Mouse (Mus musculus) liver, embryonic 12.5 days (tissue): ENCODE measurements around the gene Musk. TPM values are rescaled to one million over a fixed set of nuclear protein-coding genes. Genes with fewer than 3 reads are reported as not detected.

Experiments used
- ATAC-seq: fragments of 200-750 bp; cut with Nextera tagmentation; 2 replicates; pipeline ENCODE4 v1.8.0; 2017; ENCODE audit warnings: moderate number of reproducible peaks, mild to moderate bottlenecking, moderate library complexity
- H3K27ac ChIP-seq: fragments of 300-500 bp; sonication (generic); 2 replicates; pipeline ENCODE4 v1.5.1; 2016; ENCODE audit warnings: mild to moderate bottlenecking
- H3K27me3 ChIP-seq: fragments of 300-500 bp; sonication (generic); replicated peaks from 2 replicates; pipeline ENCODE4 v1.6.1; 2016; ENCODE audit warnings: mild to moderate bottlenecking, moderate library complexity
- H3K36me3 ChIP-seq: fragments of 300-500 bp; sonication (generic); 2 replicates; pipeline ENCODE4 v1.6.1; 2016; ENCODE audit warnings: mild to moderate bottlenecking, moderate library complexity
- H3K4me1 ChIP-seq: fragments of 300-500 bp; sonication (generic); 2 replicates; pipeline ENCODE4 v1.6.1; 2016
- H3K4me2 ChIP-seq: fragments of 300-500 bp; sonication (generic); 2 replicates; pipeline ENCODE4 v1.6.1; 2016; ENCODE audit warnings: mild to moderate bottlenecking, moderate library complexity
- H3K4me3 ChIP-seq: fragments of 300-500 bp; sonication (generic); 2 replicates; pipeline ENCODE4 v1.5.1; 2016; ENCODE audit warnings: mild to moderate bottlenecking, moderate library complexity
- H3K9ac ChIP-seq: fragments of 300-500 bp; sonication (generic); 2 replicates; pipeline ENCODE4 v1.6.1; 2016; ENCODE audit warnings: mild to moderate bottlenecking, moderate library complexity
- H3K9me3 ChIP-seq: fragments of 300-500 bp; sonication (generic); replicated peaks from 2 replicates; pipeline ENCODE4 v1.6.1; 2016; ENCODE audit warnings: mild to moderate bottlenecking, moderate library complexity
- WGBS: fragments of 180-500 bp; shearing (Covaris S2); methylation state at CpG from one replicate; pipeline ENCODE4 v1.1.7; 2016; ENCODE audit not compliant: insufficient replicate concordance; 5-methylcytosine and 5-hydroxymethylcytosine counted together
- polyA plus RNA-seq: library from polyadenylated mRNA; unstranded; fragments of >200 nt; fragmentation: Nextera tagmentation; extraction: Ambion mirVana; gene quantifications from 2 replicates; pipeline ENCODE4 v1.2.1, GENCODE M21; 2016

Gene Musk
- polyA plus RNA-seq, 1 experiment from 2014 or later, result 0.05 TPM

DNA sequence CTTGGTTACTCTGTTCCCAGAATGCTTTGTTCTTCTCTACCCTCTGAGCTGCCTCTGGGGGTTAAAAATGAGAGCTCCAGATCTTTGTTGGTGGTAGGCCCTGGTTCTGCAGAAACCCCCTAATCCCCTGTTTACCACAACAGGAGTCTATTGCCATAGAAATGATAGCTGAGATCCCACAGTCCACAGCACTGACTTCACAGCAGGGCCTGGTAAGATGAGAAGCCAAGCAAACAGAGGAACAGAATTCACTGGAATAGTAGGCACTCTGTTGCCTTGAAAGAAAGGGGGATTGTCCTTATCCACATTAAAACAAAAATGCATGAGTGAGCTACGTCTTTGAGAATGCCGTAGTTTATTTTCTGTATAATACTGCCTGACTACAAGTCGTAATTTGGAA, 41.0 kb downstream of the Musk start:
- H3K9ac ChIP-seq, result no peak overlapping the region
- H3K4me1 ChIP-seq, result no peaks in the 10 kb centered on the region
- 74% methylated on average over 3 of the region's 3 CpGs for WGBS
- H3K36me3 ChIP-seq, result no peaks in the 10 kb centered on the region
- no peak overlapping the region for H3K4me2 ChIP-seq
- no peaks in the 10 kb centered on the region for H3K27me3 ChIP-seq
- H3K4me3 ChIP-seq, result no peak overlapping the region
- ATAC-seq, result no peak
- no peak overlapping the region for H3K27ac ChIP-seq
- H3K9me3 ChIP-seq, result no peaks in the 10 kb centered on the region

DNA sequence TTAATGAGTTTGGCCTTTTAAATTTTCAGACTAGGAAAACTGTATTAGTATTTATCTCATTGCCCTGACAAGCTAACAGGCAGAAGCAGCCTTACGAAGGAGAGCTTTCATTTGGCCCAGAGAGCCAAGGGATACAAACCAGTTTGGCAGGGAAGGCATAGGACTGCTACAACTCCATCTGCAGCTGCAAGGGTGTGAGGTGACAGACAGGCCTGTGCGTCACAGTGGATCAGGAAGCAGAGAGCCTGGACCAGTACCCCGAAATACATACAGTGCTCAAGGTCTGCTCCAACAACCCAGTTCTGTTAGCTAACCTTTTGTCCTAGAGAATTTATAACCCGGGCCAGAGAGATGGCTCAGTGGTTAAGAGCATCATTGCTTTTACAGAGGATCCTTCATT, 42.5 kb downstream of the Musk start:
- WGBS, result 69% methylated on average over 4 of the region's 4 CpGs
- no peak for ATAC-seq

GRCm38 (mm10) chr4:58330016-58330415, 44.3 kb downstream of the Musk start:
- H3K4me1 ChIP-seq, result no peaks in the 10 kb centered on the region
- H3K4me3 ChIP-seq, result no peak overlapping the region
- H3K9ac ChIP-seq, result no peak overlapping the region
- H3K4me2 ChIP-seq, result no peak overlapping the region
- H3K9me3 ChIP-seq, result no peaks in the 10 kb centered on the region
- no peaks in the 10 kb centered on the region for H3K27me3 ChIP-seq
- no peaks in the 10 kb centered on the region for H3K36me3 ChIP-seq
- H3K27ac ChIP-seq, result no peak overlapping the region
- no peak for ATAC-seq
- WGBS, result 62% methylated on average over 4 of the region's 4 CpGs

More for the DNA sequence above, 42.5 kb downstream of the Musk start:
- H3K9ac ChIP-seq, result no peak overlapping the region
- H3K4me1 ChIP-seq, result no peaks in the 10 kb centered on the region
- H3K27me3 ChIP-seq, result no peaks in the 10 kb centered on the region
- no peak overlapping the region for H3K27ac ChIP-seq
- H3K4me2 ChIP-seq, result no peak overlapping the region
- H3K36me3 ChIP-seq, result no peaks in the 10 kb centered on the region
- H3K4me3 ChIP-seq, result no peak overlapping the region
- no peaks in the 10 kb centered on the region for H3K9me3 ChIP-seq

GRCm38 (mm10) chr4:58330864-58331638, 45.3 kb downstream of the Musk start:
- WGBS, result 75% methylated on average over 10 of the region's 10 CpGs
- no peak overlapping the region for H3K4me2 ChIP-seq
- no peaks in the 10 kb centered on the region for H3K4me1 ChIP-seq
- H3K36me3 ChIP-seq, result no peaks in the 10 kb centered on the region
- H3K27me3 ChIP-seq, result no peaks in the 10 kb centered on the region
- H3K9ac ChIP-seq, result no peak overlapping the region
- no peak overlapping the region for H3K27ac ChIP-seq
- H3K9me3 ChIP-seq, result no peaks in the 10 kb centered on the region
- ATAC-seq, result no peak
- no peak overlapping the region for H3K4me3 ChIP-seq

DNA sequence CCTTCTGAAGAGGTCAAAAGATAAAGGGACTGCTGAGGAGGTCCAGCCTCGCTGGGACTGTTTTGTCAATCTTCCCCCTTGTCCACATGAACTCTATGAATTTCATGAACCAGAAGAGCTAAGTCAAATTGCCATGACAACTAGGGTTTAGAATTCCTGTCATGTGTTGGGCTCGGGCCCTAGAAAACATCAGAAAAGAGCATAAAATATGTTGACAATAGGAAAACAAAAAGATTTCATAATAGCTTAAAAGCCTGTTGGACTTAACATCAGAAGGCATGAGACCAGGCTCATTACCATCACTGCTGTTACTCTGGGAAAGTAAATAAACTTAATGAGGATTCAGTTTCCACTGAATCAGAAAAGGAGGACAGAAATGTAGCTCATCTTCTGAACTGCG, 46.6 kb downstream of the Musk start:
- no peak overlapping the region for H3K9ac ChIP-seq
- H3K27ac ChIP-seq, result no peak overlapping the region
- WGBS, result 58% methylated on average over 3 of the region's 3 CpGs
- ATAC-seq, result no peak
- no peak overlapping the region for H3K4me2 ChIP-seq
- H3K36me3 ChIP-seq, result no peaks in the 10 kb centered on the region
- H3K27me3 ChIP-seq, result no peaks in the 10 kb centered on the region
- H3K9me3 ChIP-seq, result no peaks in the 10 kb centered on the region
- no peak overlapping the region for H3K4me3 ChIP-seq
- H3K4me1 ChIP-seq, result no peaks in the 10 kb centered on the region

GRCm38 (mm10) chr4:58336227-58336626, 50.5 kb downstream of the Musk start:
- H3K9me3 ChIP-seq, result no peaks in the 10 kb centered on the region
- no peak overlapping the region for H3K9ac ChIP-seq
- H3K27ac ChIP-seq, result no peak overlapping the region
- no peaks in the 10 kb centered on the region for H3K27me3 ChIP-seq
- H3K4me2 ChIP-seq, result no peak overlapping the region
- no peak overlapping the region for H3K4me3 ChIP-seq
- no peaks in the 10 kb centered on the region for H3K4me1 ChIP-seq
- H3K36me3 ChIP-seq, result no peaks in the 10 kb centered on the region
- ATAC-seq, result no peak
- 59% methylated on average over 2 of the region's 2 CpGs for WGBS

DNA sequence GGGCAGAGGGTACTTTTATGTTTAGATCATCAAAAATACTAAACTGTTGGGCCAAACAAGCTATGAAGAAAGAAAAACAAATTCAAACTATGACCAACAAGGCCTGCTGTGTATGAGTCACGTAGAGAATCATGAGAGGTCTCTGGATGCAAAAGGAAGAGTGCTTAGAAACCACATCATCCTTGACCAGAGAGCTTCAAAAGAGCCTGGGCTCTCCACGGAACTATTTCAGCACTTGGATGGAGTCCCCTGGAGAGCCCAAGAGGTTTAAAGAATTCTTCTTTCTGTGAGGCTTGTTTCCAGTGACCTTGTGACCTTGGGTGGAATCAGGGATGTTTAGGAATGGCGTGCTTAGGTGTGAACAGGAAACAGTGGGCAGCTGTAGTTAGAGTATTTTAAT, 53.5 kb downstream of the Musk start:
- H3K9ac ChIP-seq, result no peak overlapping the region
- WGBS, result 36% methylated on average over 3 of the region's 3 CpGs
- no peak overlapping the region for H3K4me2 ChIP-seq
- no peak overlapping the region for H3K4me3 ChIP-seq
- no peak overlapping the region for H3K27ac ChIP-seq
- no peaks in the 10 kb centered on the region for H3K27me3 ChIP-seq
- H3K4me1 ChIP-seq, result no peaks in the 10 kb centered on the region
- no peaks in the 10 kb centered on the region for H3K36me3 ChIP-seq
- no peak for ATAC-seq
- no peaks in the 10 kb centered on the region for H3K9me3 ChIP-seq

- Histone ChIP-seq H3K4me3 (no peak overlapping the region), H3K4me1 (no peaks in the 10 kb centered on the region), H3K4me2 (no peak overlapping the region), H3K9ac (no peak overlapping the region), H3K9me3 (no peaks in the 10 kb centered on the region), H3K27me3 (no peaks in the 10 kb centered on the region), H3K27ac (no peak overlapping the region), H3K36me3 (no peaks in the 10 kb centered on the region)
- ATAC-seq, result no peak
- 70% methylated on average over 7 of the region's 7 CpGs for WGBS
These were observed 64.4 kb downstream of the Musk start for GRCm38 (mm10) chr4:58350206-58350605.

DNA sequence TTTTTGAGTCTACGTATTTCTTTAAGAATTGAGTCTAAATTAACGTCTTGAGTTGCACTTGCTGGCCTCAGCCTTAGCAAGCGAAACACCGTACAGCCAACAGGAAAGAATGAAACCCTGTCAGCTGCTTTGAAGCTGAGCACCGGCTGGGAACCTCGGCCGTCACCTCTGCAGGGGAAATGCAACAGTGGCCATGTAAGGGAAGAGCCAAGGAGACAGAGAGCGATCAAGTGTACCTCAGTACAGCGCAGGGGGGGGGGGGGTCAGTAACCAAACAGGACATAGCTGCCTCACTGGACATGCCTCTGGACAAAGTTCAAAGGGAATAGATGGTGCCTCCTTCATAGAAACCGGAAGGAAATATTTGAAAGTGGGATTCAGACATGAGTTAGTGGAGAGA, 65.4 kb downstream of the Musk start:
- H3K27ac ChIP-seq, result no peak overlapping the region
- no peak for ATAC-seq
- H3K4me1 ChIP-seq, result no peaks in the 10 kb centered on the region
- no peaks in the 10 kb centered on the region for H3K9me3 ChIP-seq
- no peak overlapping the region for H3K9ac ChIP-seq
- no peak overlapping the region for H3K4me2 ChIP-seq
- no peaks in the 10 kb centered on the region for H3K27me3 ChIP-seq
- H3K4me3 ChIP-seq, result no peak overlapping the region
- 63% methylated on average over 10 of the region's 10 CpGs for WGBS
- no peaks in the 10 kb centered on the region for H3K36me3 ChIP-seq

- no peaks in the 10 kb centered on the region for H3K4me1 ChIP-seq
- ATAC-seq, result no peak
- H3K27ac ChIP-seq, result no peak overlapping the region
- H3K36me3 ChIP-seq, result no peaks in the 10 kb centered on the region
- 68% methylated on average over 5 of the region's 5 CpGs for WGBS
- no peak overlapping the region for H3K9ac ChIP-seq
- H3K4me2 ChIP-seq, result no peak overlapping the region
- no peak overlapping the region for H3K4me3 ChIP-seq
- H3K9me3 ChIP-seq, result no peaks in the 10 kb centered on the region
- no peaks in the 10 kb centered on the region for H3K27me3 ChIP-seq
These were observed 65.8 kb downstream of the Musk start for GRCm38 (mm10) chr4:58351590-58351989.

GRCm38 (mm10) chr4:58358996-58359395, 73.2 kb downstream of the Musk start:
- 71% methylated on average over 4 of the region's 4 CpGs for WGBS
- no peaks in the 10 kb centered on the region for H3K9me3 ChIP-seq
- H3K36me3 ChIP-seq, result no peaks in the 10 kb centered on the region
- no peaks in the 10 kb centered on the region for H3K4me1 ChIP-seq
- no peak overlapping the region for H3K9ac ChIP-seq
- no peak for ATAC-seq
- no peak overlapping the region for H3K4me2 ChIP-seq
- no peak overlapping the region for H3K27ac ChIP-seq
- H3K27me3 ChIP-seq, result no peaks in the 10 kb centered on the region
- H3K4me3 ChIP-seq, result no peak overlapping the region

DNA sequence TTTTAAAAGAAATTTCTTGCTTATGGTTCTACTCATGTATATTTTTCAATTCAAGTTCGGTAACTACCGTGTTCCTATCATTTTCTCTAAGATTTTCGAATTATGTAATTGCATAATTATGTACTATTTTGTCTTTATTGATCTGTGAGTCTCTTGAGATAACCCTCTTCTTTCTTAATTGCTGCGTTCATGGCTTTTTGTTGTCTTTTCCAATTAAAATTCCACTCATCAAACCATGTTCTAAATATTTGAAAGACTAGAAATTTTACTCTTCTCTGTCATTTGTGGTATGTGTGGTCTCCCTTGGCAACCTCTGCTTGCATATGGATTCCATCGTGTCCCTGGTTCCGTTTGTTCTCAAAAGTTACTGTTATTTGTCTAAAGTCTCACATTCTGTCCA, 79.6 kb downstream of the Musk start:
- ATAC-seq, result no peak
- Histone ChIP-seq H3K9me3 (no peaks in the 10 kb centered on the region), H3K27ac (no peak overlapping the region), H3K4me1 (no peaks in the 10 kb centered on the region), H3K27me3 (no peaks in the 10 kb centered on the region), H3K36me3 (no peaks in the 10 kb centered on the region), H3K9ac (no peak overlapping the region), H3K4me2 (no peak overlapping the region), H3K4me3 (no peak overlapping the region)
- 65% methylated on average over 6 of the region's 6 CpGs for WGBS

DNA sequence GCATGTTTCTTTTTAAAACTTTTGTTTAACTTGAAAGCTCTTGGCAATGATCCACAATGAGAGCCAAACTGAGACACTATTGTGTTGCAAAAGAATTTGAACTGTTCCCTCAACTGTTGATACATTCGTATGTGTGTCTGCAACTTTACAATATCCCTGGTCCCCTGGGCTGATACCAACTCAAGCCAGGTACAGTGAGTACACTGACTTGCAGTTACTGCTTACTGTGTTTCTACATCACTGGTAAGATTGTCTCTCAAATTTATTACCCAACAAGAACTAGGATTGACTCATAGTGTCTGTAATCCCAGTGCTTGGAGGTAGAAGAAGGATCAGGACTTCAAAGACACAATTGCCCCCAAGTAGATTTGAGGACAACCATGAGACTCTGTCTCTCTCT, 85.3 kb downstream of the Musk start:
- Histone ChIP-seq H3K4me1 (no peaks in the 10 kb centered on the region), H3K4me3 (no peak overlapping the region), H3K36me3 (no peaks in the 10 kb centered on the region), H3K27me3 (no peaks in the 10 kb centered on the region), H3K9me3 (no peaks in the 10 kb centered on the region), H3K27ac (no peak overlapping the region), H3K4me2 (no peak overlapping the region), H3K9ac (no peak overlapping the region)
- no peak for ATAC-seq
- 67% methylated on average over 1 of the region's 1 CpGs for WGBS
